Mouse (Mus musculus): ENCODE data around the gene E430018J23Rik. TPM values are rescaled to one million over a fixed set of nuclear protein-coding genes. Genes with fewer than 3 reads are reported as not detected.
A peak's percentile ranks its signal among the peaks of the same experiment; 100 is the strongest.
"Not testable (repeated sequence)": the region's sequence is repeated elsewhere in the genome, so short reads cannot be mapped to it uniquely, and the experiment has no call there.

Gene E430018J23Rik
- polyA plus RNA-seq, 1 experiment from 2014 or later, result 4.6 TPM

GRCm38 (mm10) chr7:127386641-127387392 lies 6.6 kb downstream of the E430018J23Rik start, which contains the start of gene 9130019O22Rik:
Gene 9130019O22Rik, minus strand, starts transcription at chr7:127387166.
- Histone ChIP-seq H3K9me3 (ENCODE audit: low read length) (no peaks in the 10 kb centered on the region), H3K36me3 (ENCODE audit: insufficient read depth, low read length) (no peaks in the 10 kb centered on the region), H3K4me1 (ENCODE audit: insufficient read depth, low read depth, low read length) (no peaks in the 10 kb centered on the region), H3K27ac (ENCODE audit: low read length) (peak within 1 kb of the TSS; percentile 68), H3K9ac (replicated peaks; ENCODE audit: low read depth) (peak within 1 kb of the TSS; percentile 64), H3K27me3 (replicated peaks; ENCODE audit: insufficient read depth, low read length) (no peaks in the 10 kb centered on the region), H3K4me3 (ENCODE audit: low read depth, low read length) (peak within 1 kb of the TSS; percentile 61), H3K4me2 (replicated peaks; ENCODE audit: low read depth, low read length) (peak within 1 kb of the TSS; percentile 66)
- ATAC-seq (peak; percentile 96), DNase-seq (ENCODE audit: low spot score) (peak; percentile 95)
- 10% methylated on average over 37 of the region's 38 CpGs for WGBS
- TF ChIP-seq CTCF (IDR thresholded peaks at IDR 0.05) (no peak), EP300 (IDR thresholded peaks at IDR 0.05) (0 out of 2 replicates have a peak, but pooled peaks have one; percentile 16)

DNA sequence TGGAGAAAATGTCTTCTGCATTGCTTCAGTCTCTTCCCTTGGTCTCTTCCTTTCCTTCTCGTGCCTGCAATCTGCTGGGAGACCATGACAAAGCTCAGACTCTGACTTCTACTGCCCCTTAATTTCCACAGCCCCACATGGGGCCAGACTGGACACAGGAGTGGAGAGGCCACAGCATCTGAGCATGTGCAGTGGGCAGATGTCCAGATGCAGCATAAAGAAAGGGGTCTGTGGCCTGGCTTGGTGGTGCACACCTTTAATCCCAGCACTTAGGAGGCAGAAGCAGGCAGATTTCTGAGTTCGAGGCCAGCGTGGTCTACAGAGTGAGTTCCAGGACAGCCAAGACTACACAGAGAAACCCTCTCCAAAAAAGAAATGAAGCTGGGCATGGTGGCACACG lies 7.9 kb downstream of the E430018J23Rik start:
- DNase-seq (ENCODE audit: low spot score); H3K27ac ChIP-seq (ENCODE audit: low read length); H3K9ac ChIP-seq (replicated peaks; ENCODE audit: low read depth); ATAC-seq; H3K4me1 ChIP-seq (ENCODE audit: insufficient read depth, low read depth, low read length); H3K36me3 ChIP-seq (ENCODE audit: insufficient read depth, low read length); H3K4me2 ChIP-seq (replicated peaks; ENCODE audit: low read depth, low read length); H3K27me3 ChIP-seq (replicated peaks; ENCODE audit: insufficient read depth, low read length); H3K4me3 ChIP-seq (ENCODE audit: low read depth, low read length); H3K9me3 ChIP-seq (ENCODE audit: low read length): not testable (repeated sequence)
- 95% methylated on average over 4 of the region's 4 CpGs for whole genome bisulfite sequencing

- Histone ChIP-seq H3K36me3 (ENCODE audit: insufficient read depth, low read length) (no peaks in the 10 kb centered on the region), H3K27me3 (replicated peaks; ENCODE audit: insufficient read depth, low read length) (no peaks in the 10 kb centered on the region), H3K9ac (replicated peaks; ENCODE audit: low read depth) (no peak overlapping the region), H3K4me2 (replicated peaks; ENCODE audit: low read depth, low read length) (no peak overlapping the region), H3K4me1 (ENCODE audit: insufficient read depth, low read depth, low read length) (peaks cover 2% of the 10 kb centered on the region; the same call in 1 of the 2 replicates), H3K4me3 (ENCODE audit: low read depth, low read length) (no peak overlapping the region), H3K9me3 (ENCODE audit: low read length) (no peaks in the 10 kb centered on the region), H3K27ac (ENCODE audit: low read length) (no peak overlapping the region)
- DNase-seq (ENCODE audit: low spot score) (no peak), ATAC-seq (no peak)
- 72% methylated on average over 6 of the region's 6 CpGs for WGBS
- TF ChIP-seq EP300 (IDR thresholded peaks at IDR 0.05), result no peak
- no peak for TF ChIP-seq CTCF (IDR thresholded peaks at IDR 0.05)
These were observed 15.0 kb downstream of the E430018J23Rik start for GRCm38 (mm10) chr7:127378310-127378921.

DNA sequence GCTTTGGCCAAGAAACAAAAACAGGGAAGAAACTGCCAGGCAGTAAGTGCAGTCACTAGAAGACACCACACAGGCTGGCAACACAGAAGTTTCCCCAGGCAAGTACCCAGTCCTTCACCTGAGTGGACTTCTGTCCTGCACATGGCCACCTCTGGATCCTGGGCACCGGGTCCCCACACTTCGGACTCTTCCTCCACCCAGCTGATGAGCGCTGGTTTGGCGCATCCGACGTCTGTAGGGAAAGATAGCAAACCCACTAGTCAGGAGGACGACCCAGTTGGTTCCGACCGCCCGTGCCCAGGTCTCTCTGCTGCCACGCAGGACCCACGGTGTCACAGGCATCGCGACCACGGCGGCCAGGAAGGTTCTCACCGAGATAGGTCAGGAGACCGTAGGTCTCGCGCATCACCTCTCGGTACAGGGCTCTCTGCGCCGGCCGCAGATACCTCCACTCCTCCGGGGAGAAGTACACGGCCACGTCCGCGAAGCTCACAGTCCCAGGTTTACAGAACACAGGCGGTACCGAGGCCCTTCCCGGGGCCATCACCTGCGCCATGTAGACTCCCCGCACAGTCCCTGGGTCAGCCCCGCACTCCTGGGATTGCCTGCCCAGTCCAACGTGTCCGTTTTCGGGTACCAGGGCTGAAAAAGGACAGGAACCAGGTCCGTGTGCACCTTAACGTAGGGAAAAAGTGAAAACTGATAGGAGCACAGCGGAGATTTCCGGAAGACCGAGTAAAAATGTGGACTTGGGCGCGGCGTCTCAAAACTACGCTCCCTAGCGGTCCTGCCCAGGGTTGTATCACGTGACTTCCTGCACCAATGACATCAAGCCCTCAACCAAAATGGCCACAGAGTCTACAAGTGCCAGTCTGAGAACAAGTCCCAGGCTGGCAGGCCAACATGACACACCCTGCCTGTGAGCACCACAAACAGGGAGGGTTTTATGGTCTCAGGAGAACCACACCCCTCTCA lies 17.9 kb downstream of the E430018J23Rik start, which contains the start of gene Zfp747:
TSS of gene Zfp747 (minus strand) at position 780 of the 975 bp plus-strand sequence.
- Histone ChIP-seq H3K4me2 (replicated peaks; ENCODE audit: low read depth, low read length) (peak within 1 kb of the TSS; percentile 72), H3K27ac (ENCODE audit: low read length) (peak within 1 kb of the TSS; percentile 79), H3K4me3 (ENCODE audit: low read depth, low read length) (peak within 1 kb of the TSS; percentile 65), H3K9ac (replicated peaks; ENCODE audit: low read depth) (peak within 1 kb of the TSS; percentile 70)
- peak; percentile 99 for ATAC-seq
- not testable (repeated sequence) for H3K4me1 ChIP-seq (ENCODE audit: insufficient read depth, low read depth, low read length); H3K9me3 ChIP-seq (ENCODE audit: low read length); H3K27me3 ChIP-seq (replicated peaks; ENCODE audit: insufficient read depth, low read length); H3K36me3 ChIP-seq (ENCODE audit: insufficient read depth, low read length)
- DNase-seq (ENCODE audit: low spot score), result peak; percentile 98
- TF ChIP-seq CTCF (IDR thresholded peaks at IDR 0.05), result peak; percentile 81
- WGBS, result 1% methylated on average over 47 of the region's 49 CpGs

- not testable (repeated sequence) for H3K4me3 ChIP-seq (ENCODE audit: low read depth, low read length); DNase-seq (ENCODE audit: low spot score); ATAC-seq; H3K4me1 ChIP-seq (ENCODE audit: insufficient read depth, low read depth, low read length); H3K36me3 ChIP-seq (ENCODE audit: insufficient read depth, low read length); H3K27ac ChIP-seq (ENCODE audit: low read length); H3K9ac ChIP-seq (replicated peaks; ENCODE audit: low read depth); H3K9me3 ChIP-seq (ENCODE audit: low read length); H3K4me2 ChIP-seq (replicated peaks; ENCODE audit: low read depth, low read length); H3K27me3 ChIP-seq (replicated peaks; ENCODE audit: insufficient read depth, low read length)
- peak; percentile 33; the same call in 1 of the 2 replicates for TF ChIP-seq CTCF (IDR thresholded peaks at IDR 0.05)
- 72% methylated on average over 3 of the region's 3 CpGs for WGBS
These were observed 21.6 kb downstream of the E430018J23Rik start for GRCm38 (mm10) chr7:127371870-127372269.

DNA sequence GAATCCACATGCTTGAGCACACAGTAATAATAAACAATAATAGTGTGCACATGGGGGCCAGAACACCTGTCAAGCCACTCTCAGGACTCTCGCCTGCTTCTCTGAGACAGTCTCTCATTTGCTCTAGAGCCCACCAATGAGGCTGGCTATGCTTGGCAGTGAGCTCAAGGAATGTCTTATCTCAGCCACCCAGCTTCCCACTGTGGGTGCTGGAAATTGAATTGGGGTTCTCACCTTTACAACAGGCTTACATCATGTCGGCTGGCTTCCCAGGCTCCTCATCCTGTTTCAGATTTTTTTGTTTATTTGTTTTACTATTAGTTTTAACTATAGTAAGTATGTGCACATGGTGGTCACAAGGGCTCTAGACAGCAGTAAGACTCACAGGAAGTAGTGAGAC lies 22.2 kb downstream of the E430018J23Rik start:
- TF ChIP-seq EP300 (IDR thresholded peaks at IDR 0.05) (no peak), CTCF (IDR thresholded peaks at IDR 0.05) (no peak)
- no peaks in the 10 kb centered on the region for H3K36me3 ChIP-seq (ENCODE audit: insufficient read depth, low read length)
- no peak overlapping the region for H3K9ac ChIP-seq (replicated peaks; ENCODE audit: low read depth)
- no peaks in the 10 kb centered on the region for H3K9me3 ChIP-seq (ENCODE audit: low read length)
- DNase-seq (ENCODE audit: low spot score) (no peak), ATAC-seq (no peak)
- no peak overlapping the region for H3K27ac ChIP-seq (ENCODE audit: low read length)
- peaks cover 2% of the 10 kb centered on the region; the same call in 1 of the 2 replicates for H3K4me1 ChIP-seq (ENCODE audit: insufficient read depth, low read depth, low read length)
- H3K27me3 ChIP-seq (replicated peaks; ENCODE audit: insufficient read depth, low read length), result no peaks in the 10 kb centered on the region
- no peak overlapping the region for H3K4me2 ChIP-seq (replicated peaks; ENCODE audit: low read depth, low read length)
- H3K4me3 ChIP-seq (ENCODE audit: low read depth, low read length), result no peak overlapping the region
- WGBS, result 66% methylated on average over 2 of the region's 2 CpGs

Data from lung, postnatal 0 days (tissue).